Mouse (Mus musculus) forebrain, embryonic 12.5 days (tissue): ENCODE data around the gene Dagla. TPM values are rescaled to one million over a fixed set of nuclear protein-coding genes. Genes with fewer than 3 reads are reported as not detected.

Source experiments
- ATAC-seq: fragments of 200-750 bp; cut with Nextera tagmentation; 2 replicates; pipeline ENCODE4 v1.8.0; 2017; ENCODE audit warnings: moderate TSS enrichment; ENCODE audit not compliant: low FRiP score
- H3K27ac ChIP-seq: fragments of 300-500 bp; sonication (generic); 2 replicates; pipeline ENCODE4 v1.5.1; 2016; ENCODE audit warnings: mild to moderate bottlenecking
- H3K27me3 ChIP-seq: fragments of 300-500 bp; sonication (generic); 2 replicates; pipeline ENCODE4 v1.6.1; 2016; ENCODE audit warnings: mild to moderate bottlenecking
- H3K36me3 ChIP-seq: fragments of 300-500 bp; sonication (generic); replicated peaks from 2 replicates; pipeline ENCODE4 v1.6.1; 2016; ENCODE audit warnings: mild to moderate bottlenecking
- H3K4me1 ChIP-seq: fragments of 300-500 bp; sonication (generic); 2 replicates; pipeline ENCODE4 v1.6.1; 2016
- H3K4me2 ChIP-seq: fragments of 300-500 bp; sonication (generic); 2 replicates; pipeline ENCODE4 v1.6.1; 2016; ENCODE audit warnings: mild to moderate bottlenecking, moderate library complexity
- H3K4me3 ChIP-seq: fragments of 300-500 bp; sonication (generic); replicated peaks from 2 replicates; pipeline ENCODE4 v1.5.1; 2016; ENCODE audit warnings: mild to moderate bottlenecking
- H3K9ac ChIP-seq: fragments of 300-500 bp; sonication (generic); 2 replicates; pipeline ENCODE4 v1.6.1; 2016; ENCODE audit warnings: mild to moderate bottlenecking
- H3K9me3 ChIP-seq: fragments of 300-500 bp; sonication (generic); 2 replicates; pipeline ENCODE4 v1.6.1; 2016
- WGBS: fragments of 180-500 bp; shearing (Covaris S2); methylation state at CpG from one replicate; pipeline ENCODE4 v1.1.7; 2016; 5-methylcytosine and 5-hydroxymethylcytosine counted together
- polyA plus RNA-seq: library from polyadenylated mRNA; unstranded; fragments of >200 nt; fragmentation: Nextera tagmentation; extraction: Ambion mirVana; gene quantifications from 2 replicates; pipeline ENCODE4 v1.2.1, GENCODE M21; 2016

Gene Dagla
- polyA plus RNA-seq, 1 experiment from 2014 or later = 3.6 TPM

GRCm38 (mm10) chr19:10242916-10243315, 61.8 kb downstream of the Dagla start:
- H3K4me1 ChIP-seq = peaks cover 21% of the 10 kb centered on the region

GRCm38 (mm10) chr19:10240654-10241305, 63.9 kb downstream of the Dagla start, which contains the start of gene Myrf:
Gene Myrf, minus strand, starts transcription at chr19:10240748.
- WGBS = 7% methylated on average over 43 of the region's 43 CpGs
- peaks cover 21% of the 10 kb centered on the region for H3K4me1 ChIP-seq
- peaks cover 32% of the 10 kb centered on the region for H3K27me3 ChIP-seq
- ATAC-seq = peak; percentile 86
- H3K4me2 ChIP-seq = peak within 1 kb of the TSS; percentile 79
- no peaks in the 10 kb centered on the region for H3K36me3 ChIP-seq
- peak within 1 kb of the TSS; percentile 51 for H3K4me3 ChIP-seq
- H3K9ac ChIP-seq = peak within 1 kb of the TSS; percentile 66
- H3K9me3 ChIP-seq = no peaks in the 10 kb centered on the region
- H3K27ac ChIP-seq = no peak within 1 kb of the TSS

More at GRCm38 (mm10) chr19:10242916-10243315, 61.8 kb downstream of the Dagla start:
- H3K27me3 ChIP-seq = peaks cover 32% of the 10 kb centered on the region
- no peak overlapping the region for H3K27ac ChIP-seq
- ATAC-seq = no peak
- H3K9ac ChIP-seq = no peak overlapping the region
- no peak overlapping the region for H3K4me3 ChIP-seq
- no peaks in the 10 kb centered on the region for H3K9me3 ChIP-seq
- no peak overlapping the region for H3K4me2 ChIP-seq
- WGBS = 0% methylated on average over 8 of the region's 8 CpGs
- no peaks in the 10 kb centered on the region for H3K36me3 ChIP-seq

- no peak overlapping the region for H3K27ac ChIP-seq
- H3K36me3 ChIP-seq = no peaks in the 10 kb centered on the region
- H3K9ac ChIP-seq = peak overlapping the region; percentile 66
- H3K9me3 ChIP-seq = no peaks in the 10 kb centered on the region
- WGBS = 2% methylated on average over 26 of the region's 26 CpGs
- H3K4me3 ChIP-seq = peak overlapping the region; percentile 51
- peaks cover 32% of the 10 kb centered on the region for H3K27me3 ChIP-seq
- peaks cover 21% of the 10 kb centered on the region for H3K4me1 ChIP-seq
- ATAC-seq = peak; percentile 15
- H3K4me2 ChIP-seq = peak overlapping the region; percentile 79
These were observed 64.6 kb downstream of the Dagla start for GRCm38 (mm10) chr19:10239975-10240653.

- H3K36me3 ChIP-seq = no peaks in the 10 kb centered on the region
- no peak overlapping the region for H3K4me3 ChIP-seq
- no peak overlapping the region for H3K27ac ChIP-seq
- H3K4me2 ChIP-seq = no peak overlapping the region
- H3K9me3 ChIP-seq = no peaks in the 10 kb centered on the region
- 56% methylated on average over 2 of the region's 2 CpGs for WGBS
- H3K27me3 ChIP-seq = peaks cover 32% of the 10 kb centered on the region
- peaks cover 21% of the 10 kb centered on the region for H3K4me1 ChIP-seq
- ATAC-seq = no peak
- H3K9ac ChIP-seq = no peak overlapping the region
These were observed 65.3 kb downstream of the Dagla start for GRCm38 (mm10) chr19:10239419-10239818.

GRCm38 (mm10) chr19:10238477-10238876, 66.2 kb downstream of the Dagla start:
- Histone ChIP-seq H3K9ac (no peak overlapping the region), H3K27ac (no peak overlapping the region), H3K36me3 (no peaks in the 10 kb centered on the region), H3K4me3 (no peak overlapping the region), H3K4me1 (peaks cover 20% of the 10 kb centered on the region), H3K27me3 (peaks cover 32% of the 10 kb centered on the region), H3K4me2 (no peak overlapping the region), H3K9me3 (no peaks in the 10 kb centered on the region)
- ATAC-seq = no peak
- 67% methylated on average over 3 of the region's 3 CpGs for WGBS

GRCm38 (mm10) chr19:10235784-10236565, 68.7 kb downstream of the Dagla start:
- peaks cover 43% of the 10 kb centered on the region for H3K27me3 ChIP-seq
- H3K36me3 ChIP-seq = no peaks in the 10 kb centered on the region
- H3K27ac ChIP-seq = no peak overlapping the region
- H3K4me3 ChIP-seq = no peak overlapping the region
- no peaks in the 10 kb centered on the region for H3K9me3 ChIP-seq
- 85% methylated on average over 9 of the region's 9 CpGs for WGBS
- no peak overlapping the region for H3K9ac ChIP-seq
- H3K4me2 ChIP-seq = no peak overlapping the region
- H3K4me1 ChIP-seq = peaks cover 26% of the 10 kb centered on the region
- ATAC-seq = no peak

GRCm38 (mm10) chr19:10232327-10233017, 72.2 kb downstream of the Dagla start:
- H3K27ac ChIP-seq = no peak overlapping the region
- no peaks in the 10 kb centered on the region for H3K36me3 ChIP-seq
- no peaks in the 10 kb centered on the region for H3K9me3 ChIP-seq
- ATAC-seq = no peak
- H3K27me3 ChIP-seq = peaks cover 27% of the 10 kb centered on the region
- WGBS = 35% methylated on average over 9 of the region's 9 CpGs
- H3K4me1 ChIP-seq = peaks cover 17% of the 10 kb centered on the region
- H3K4me3 ChIP-seq = no peak overlapping the region
- H3K4me2 ChIP-seq = no peak overlapping the region
- H3K9ac ChIP-seq = no peak overlapping the region

GRCm38 (mm10) chr19:10231871-10232270, 72.8 kb downstream of the Dagla start:
- H3K4me2 ChIP-seq = no peak overlapping the region
- no peak overlapping the region for H3K27ac ChIP-seq
- no peak for ATAC-seq

GRCm38 (mm10) chr19:10231016-10231415, 73.7 kb downstream of the Dagla start:
- H3K27ac ChIP-seq = no peak overlapping the region
- no peak for ATAC-seq
- no peak overlapping the region for H3K9ac ChIP-seq
- no peaks in the 10 kb centered on the region for H3K36me3 ChIP-seq
- H3K4me3 ChIP-seq = no peak overlapping the region
- H3K27me3 ChIP-seq = peaks cover 27% of the 10 kb centered on the region
- peaks cover 17% of the 10 kb centered on the region for H3K4me1 ChIP-seq
- H3K4me2 ChIP-seq = no peak overlapping the region
- 7% methylated on average over 7 of the region's 7 CpGs for WGBS
- H3K9me3 ChIP-seq = no peaks in the 10 kb centered on the region

More at GRCm38 (mm10) chr19:10231871-10232270, 72.8 kb downstream of the Dagla start:
- H3K36me3 ChIP-seq = no peaks in the 10 kb centered on the region
- H3K9ac ChIP-seq = no peak overlapping the region
- peaks cover 27% of the 10 kb centered on the region for H3K27me3 ChIP-seq
- H3K9me3 ChIP-seq = no peaks in the 10 kb centered on the region
- no peak overlapping the region for H3K4me3 ChIP-seq
- H3K4me1 ChIP-seq = peaks cover 17% of the 10 kb centered on the region
- WGBS = 12% methylated on average over 5 of the region's 5 CpGs

- Histone ChIP-seq H3K36me3 (no peaks in the 10 kb centered on the region), H3K27ac (no peak overlapping the region), H3K27me3 (peaks cover 6% of the 10 kb centered on the region; the same call in 1 of the 2 replicates), H3K4me3 (no peak overlapping the region), H3K9me3 (no peaks in the 10 kb centered on the region), H3K9ac (no peak overlapping the region), H3K4me2 (no peak overlapping the region), H3K4me1 (peaks cover 10% of the 10 kb centered on the region)
- no peak for ATAC-seq
- WGBS = 91% methylated on average over 4 of the region's 4 CpGs
These were observed 78.9 kb downstream of the Dagla start for GRCm38 (mm10) chr19:10225767-10226166.

GRCm38 (mm10) chr19:10224637-10225453, 79.8 kb downstream of the Dagla start:
- Histone ChIP-seq H3K27ac (no peak overlapping the region), H3K4me2 (peak overlapping the region; percentile 37), H3K27me3 (peaks cover 4% of the 10 kb centered on the region; the same call in 1 of the 2 replicates), H3K4me1 (peaks cover 9% of the 10 kb centered on the region), H3K9ac (peak overlapping the region; percentile 18; the same call in 1 of the 2 replicates), H3K4me3 (peak overlapping the region; percentile 11; the same call in 1 of the 2 replicates), H3K36me3 (no peaks in the 10 kb centered on the region), H3K9me3 (no peaks in the 10 kb centered on the region)
- ATAC-seq = no peak
- 30% methylated on average over 26 of the region's 26 CpGs for WGBS
